Mouse (Mus musculus) WW6 (cell line): Measurements from ENCODE around the gene Olfr317.
"Not testable (repeated sequence)": the region's sequence is repeated elsewhere in the genome, so short reads cannot be mapped to it uniquely, and the experiment has no call there.

Experiments used
- DNase-seq: peaks from one replicate; pipeline ENCODE4 v3.0.0-alpha.2; 2013; ENCODE audit warnings: low read depth, low spot score

The Olfr317 gene

GRCm38 (mm10) chr11:58738792-58739262 is at the start of gene Olfr317:
TSS of gene Olfr317 (minus strand) at chr11:58739212.
- no peak for DNase-seq

- DNase-seq, result no peak
These were observed 49.3 kb upstream of the Olfr317 start for GRCm38 (mm10) chr11:58788346-58788745.

- no peak for DNase-seq
These were observed 48.6 kb upstream of the Olfr317 start for GRCm38 (mm10) chr11:58787651-58788050.

GRCm38 (mm10) chr11:58784182-58784581 is 45.2 kb upstream of the Olfr317 start:
- DNase-seq, result no peak

GRCm38 (mm10) chr11:58782480-58783089 is 43.6 kb upstream of the Olfr317 start, which contains the start of gene Olfr314:
TSS of gene Olfr314 (plus strand) at chr11:58782952.
- DNase-seq, result no peak

GRCm38 (mm10) chr11:58772888-58773287 is 33.9 kb upstream of the Olfr317 start, which contains the start of gene Olfr315:
TSS of gene Olfr315 (plus strand) at chr11:58773188.
- no peak for DNase-seq

GRCm38 (mm10) chr11:58752434-58752833 is 13.4 kb upstream of the Olfr317 start, which contains the start of gene Olfr316:
TSS of gene Olfr316 (plus strand) at chr11:58752734.
- no peak for DNase-seq

- not testable (repeated sequence) for DNase-seq
These were observed 12.1 kb upstream of the Olfr317 start for GRCm38 (mm10) chr11:58751096-58751495.

- DNase-seq, result no peak
These were observed 5.6 kb downstream of the Olfr317 start for GRCm38 (mm10) chr11:58733372-58733771.

GRCm38 (mm10) chr11:58727896-58728650 is 10.9 kb downstream of the Olfr317 start:
- not testable (repeated sequence) for DNase-seq

GRCm38 (mm10) chr11:58723914-58724313 is 15.1 kb downstream of the Olfr317 start, which contains the start of gene Olfr318:
TSS of gene Olfr318 (minus strand) at chr11:58724014.
- no peak for DNase-seq

GRCm38 (mm10) chr11:58719701-58720100 is 19.3 kb downstream of the Olfr317 start:
- DNase-seq, result no peak

- not testable (repeated sequence) for DNase-seq
These were observed 21.3 kb downstream of the Olfr317 start for GRCm38 (mm10) chr11:58717723-58718122.

GRCm38 (mm10) chr11:58709086-58709485 is 29.9 kb downstream of the Olfr317 start:
- DNase-seq, result no peak

- no peak for DNase-seq
These were observed 40.1 kb downstream of the Olfr317 start, which contains the start of gene Olfr319 for GRCm38 (mm10) chr11:58698862-58699261. TSS of gene Olfr319 (plus strand) at chr11:58699162.
